Mouse (Mus musculus) liver, embryonic 11.5 days (tissue): Measurements from ENCODE around the gene Arhgef28. TPM values are rescaled to one million over a fixed set of nuclear protein-coding genes. Genes with fewer than 3 reads are reported as not detected.
A peak's percentile ranks its signal among the peaks of the same experiment; 100 is the strongest.
"Not testable (repeated sequence)": the region's sequence is repeated elsewhere in the genome, so short reads cannot be mapped to it uniquely, and the experiment has no call there.

ENCODE experiments used
- ATAC-seq: fragments of 200-750 bp; cut with Nextera tagmentation; replicated peaks from 2 replicates; pipeline ENCODE4 v1.8.0; 2017; ENCODE audit warnings: moderate number of reproducible peaks, mild to moderate bottlenecking, moderate TSS enrichment, moderate library complexity; ENCODE audit not compliant: low FRiP score
- DNase-seq: peaks from one replicate; pipeline ENCODE4 v3.0.0-alpha.2; 2017; ENCODE audit warnings: low spot score
- H3K27ac ChIP-seq: fragments of 300-500 bp; sonication (generic); 2 replicates; pipeline ENCODE4 v1.5.1; 2014; ENCODE audit warnings: mild to moderate bottlenecking, low read depth, low read length, control low read depth
- H3K27me3 ChIP-seq: fragments of 300-500 bp; sonication (generic); replicated peaks from 2 replicates; pipeline ENCODE4 v1.6.1; 2014; ENCODE audit warnings: low read length, mixed read lengths; ENCODE audit not compliant: control insufficient read depth, insufficient read depth
- H3K36me3 ChIP-seq: fragments of 300-500 bp; sonication (generic); 2 replicates; pipeline ENCODE4 v1.6.1; 2014; ENCODE audit warnings: mild to moderate bottlenecking, low read length, moderate library complexity, mixed read lengths; ENCODE audit not compliant: control insufficient read depth, insufficient read depth
- H3K4me1 ChIP-seq: fragments of 300-500 bp; sonication (generic); replicated peaks from 2 replicates; pipeline ENCODE4 v1.6.1; 2014; ENCODE audit warnings: low read length, mixed read lengths; ENCODE audit not compliant: control insufficient read depth, insufficient read depth
- H3K4me2 ChIP-seq: fragments of 300-500 bp; sonication (generic); 2 replicates; pipeline ENCODE4 v1.6.1; 2014; ENCODE audit warnings: mild to moderate bottlenecking, control low read depth, moderate library complexity
- H3K4me3 ChIP-seq: fragments of 300-500 bp; sonication (generic); 2 replicates; pipeline ENCODE4 v1.5.1; 2014; ENCODE audit warnings: low read depth, low read length, control low read depth
- H3K9ac ChIP-seq: fragments of 300-500 bp; sonication (generic); 2 replicates; pipeline ENCODE4 v1.6.1; 2014; ENCODE audit warnings: low read depth, low read length, control low read depth
- H3K9me3 ChIP-seq: fragments of 300-500 bp; sonication (generic); 2 replicates; pipeline ENCODE4 v1.6.1; 2016; ENCODE audit warnings: low read length, inconsistent platforms, mixed read lengths; ENCODE audit not compliant: control insufficient read depth
- WGBS: fragments of 180-500 bp; shearing (Covaris S2); extraction: QIAGEN DNeasy Blood & Tissue Kit; methylation state at CpG from one replicate; pipeline ENCODE4 v1.1.7; 2014; 5-methylcytosine and 5-hydroxymethylcytosine counted together
- polyA plus RNA-seq: library from polyadenylated mRNA; unstranded; fragments of >200 nt; fragmentation: Nextera tagmentation; extraction: Ambion mirVana; gene quantifications from 2 replicates; pipeline ENCODE4 v1.2.1, GENCODE M21; 2014

Gene Arhgef28
- polyA plus RNA-seq, 1 experiment from 2014 or later: 2.7 TPM

- H3K27ac ChIP-seq: no peak overlapping the region
- H3K36me3 ChIP-seq: no peaks in the 10 kb centered on the region
- H3K9me3 ChIP-seq: no peaks in the 10 kb centered on the region
- ATAC-seq (no peak), DNase-seq (no peak)
- no peak overlapping the region for H3K4me3 ChIP-seq
- 34% methylated on average over 4 of the region's 4 CpGs for WGBS
- no peaks in the 10 kb centered on the region for H3K4me1 ChIP-seq
- H3K9ac ChIP-seq: no peak overlapping the region
- no peak overlapping the region for H3K4me2 ChIP-seq
- H3K27me3 ChIP-seq: no peaks in the 10 kb centered on the region
These were observed 143.4 kb downstream of the Arhgef28 start for GRCm38 (mm10) chr13:98062843-98063242.

GRCm38 (mm10) chr13:98060121-98060520 lies 146.1 kb downstream of the Arhgef28 start:
- WGBS: 85% methylated on average over 1 of the region's 1 CpGs
- not testable (repeated sequence) for H3K4me3 ChIP-seq, H3K27me3 ChIP-seq, H3K4me2 ChIP-seq, DNase-seq, H3K9me3 ChIP-seq, H3K9ac ChIP-seq, H3K27ac ChIP-seq, ATAC-seq, H3K4me1 ChIP-seq, H3K36me3 ChIP-seq

DNA sequence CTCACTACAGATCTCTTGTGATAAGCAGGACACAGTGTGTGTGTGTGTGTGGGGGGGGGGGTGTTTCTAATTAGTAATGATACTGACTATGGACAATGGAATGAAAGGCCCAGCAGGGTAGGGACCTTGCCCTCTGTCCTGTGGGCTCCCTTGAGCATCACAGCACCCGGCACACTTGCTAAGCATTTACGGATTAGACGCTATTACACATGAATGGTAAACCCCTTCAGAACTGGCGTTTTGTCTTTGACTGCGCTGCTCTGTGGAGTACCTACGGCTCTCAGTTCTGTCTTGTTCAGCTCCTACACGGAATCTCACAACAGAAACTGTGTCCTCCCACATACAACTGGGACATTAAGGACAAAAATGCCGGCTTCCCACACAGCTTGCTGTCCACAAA lies 151.0 kb downstream of the Arhgef28 start:
- no peak overlapping the region for H3K27ac ChIP-seq
- whole genome bisulfite sequencing: 81% methylated on average over 8 of the region's 8 CpGs
- H3K36me3 ChIP-seq: no peaks in the 10 kb centered on the region
- 0 out of 2 replicates have a peak, but pooled peaks cover 2% of the 10 kb centered on the region for H3K9me3 ChIP-seq
- DNase-seq (no peak), ATAC-seq (no peak)
- no peak overlapping the region for H3K4me3 ChIP-seq
- H3K4me2 ChIP-seq: no peak overlapping the region
- no peaks in the 10 kb centered on the region for H3K27me3 ChIP-seq
- H3K9ac ChIP-seq: no peak overlapping the region
- no peaks in the 10 kb centered on the region for H3K4me1 ChIP-seq

- H3K36me3 ChIP-seq: no peaks in the 10 kb centered on the region
- WGBS: 65% methylated on average over 3 of the region's 3 CpGs
These were observed 165.6 kb downstream of the Arhgef28 start for GRCm38 (mm10) chr13:98040628-98041150.

GRCm38 (mm10) chr13:98038731-98039130 lies 167.5 kb downstream of the Arhgef28 start:
- 70% methylated on average over 3 of the region's 3 CpGs for WGBS
- Histone ChIP-seq H3K4me1 (no peaks in the 10 kb centered on the region), H3K27me3 (no peaks in the 10 kb centered on the region), H3K9me3 (no peaks in the 10 kb centered on the region), H3K27ac (no peak overlapping the region), H3K4me3 (no peak overlapping the region), H3K36me3 (no peaks in the 10 kb centered on the region), H3K4me2 (no peak overlapping the region), H3K9ac (no peak overlapping the region)
- ATAC-seq (no peak), DNase-seq (no peak)

More at GRCm38 (mm10) chr13:98040628-98041150, 165.6 kb downstream of the Arhgef28 start:
- Histone ChIP-seq H3K4me1 (no peaks in the 10 kb centered on the region), H3K27ac (no peak overlapping the region), H3K4me2 (no peak overlapping the region), H3K9ac (no peak overlapping the region), H3K9me3 (no peaks in the 10 kb centered on the region), H3K27me3 (no peaks in the 10 kb centered on the region), H3K4me3 (no peak overlapping the region)
- DNase-seq (no peak), ATAC-seq (no peak)

DNA sequence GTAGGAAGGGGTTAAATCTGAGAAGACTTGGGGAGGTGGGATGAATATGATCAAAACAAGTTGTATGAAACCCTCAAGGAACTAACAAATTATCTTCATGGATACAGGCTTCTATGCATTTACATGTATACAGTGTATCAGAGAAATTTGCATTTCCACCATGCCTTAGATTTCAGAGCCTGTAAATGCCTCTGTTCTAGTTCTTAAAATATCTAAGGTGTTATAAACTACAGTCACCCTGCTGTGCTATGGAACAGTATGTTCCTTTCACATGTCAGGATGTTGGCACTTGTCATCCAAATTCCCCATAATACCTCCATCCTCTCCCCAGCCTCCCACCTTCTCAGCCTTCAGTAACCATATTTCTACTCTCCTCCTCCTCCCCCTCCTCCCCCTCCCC lies 168.5 kb downstream of the Arhgef28 start:
- DNase-seq (no peak), ATAC-seq (no peak)
- Histone ChIP-seq H3K27ac (no peak overlapping the region), H3K9ac (no peak overlapping the region), H3K4me3 (no peak overlapping the region), H3K36me3 (no peaks in the 10 kb centered on the region), H3K4me1 (no peaks in the 10 kb centered on the region), H3K4me2 (no peak overlapping the region), H3K9me3 (no peaks in the 10 kb centered on the region), H3K27me3 (no peaks in the 10 kb centered on the region)

GRCm38 (mm10) chr13:98031642-98031960 lies 174.6 kb downstream of the Arhgef28 start:
- H3K27ac ChIP-seq: no peak overlapping the region
- H3K9ac ChIP-seq: no peak overlapping the region

DNA sequence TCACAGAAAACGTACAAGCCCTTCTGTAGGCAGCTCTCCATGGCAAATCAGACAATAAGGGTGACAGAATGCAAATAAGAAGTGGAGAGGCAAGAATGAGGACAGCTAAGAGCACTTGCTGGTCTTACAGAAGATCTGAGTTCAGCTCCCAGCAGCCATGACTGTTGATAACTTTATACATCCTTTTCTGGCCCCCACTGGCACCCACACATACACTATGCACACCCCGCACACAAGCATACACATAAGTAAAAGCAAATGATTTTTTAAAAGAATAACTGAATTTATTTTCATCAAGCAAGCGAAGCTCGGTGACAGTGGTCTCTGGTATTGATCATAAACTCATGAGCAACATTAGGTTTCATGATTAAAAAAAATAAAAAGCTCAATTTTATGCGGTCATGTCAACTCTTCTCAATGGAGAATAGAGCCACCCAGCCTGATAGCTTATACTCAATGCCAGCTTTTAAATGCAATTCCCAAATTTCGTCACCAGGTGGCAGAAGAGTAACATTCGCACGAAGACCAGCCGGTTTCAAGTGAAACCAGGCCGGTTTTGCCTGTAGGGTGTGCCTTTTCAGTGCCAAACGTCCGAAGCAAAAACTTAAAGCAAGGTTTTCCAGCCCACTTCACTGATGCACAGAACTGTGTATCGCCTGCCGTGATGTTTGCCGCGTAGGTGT lies 175.1 kb downstream of the Arhgef28 start:
- peak overlapping the region; percentile 26 for H3K4me2 ChIP-seq
- H3K9me3 ChIP-seq: no peaks in the 10 kb centered on the region
- H3K27ac ChIP-seq: no peak overlapping the region
- no peaks in the 10 kb centered on the region for H3K4me1 ChIP-seq
- H3K36me3 ChIP-seq: no peaks in the 10 kb centered on the region
- no peak overlapping the region for H3K4me3 ChIP-seq
- 13% methylated on average over 16 of the region's 16 CpGs for WGBS
- H3K27me3 ChIP-seq: no peaks in the 10 kb centered on the region
- ATAC-seq (peak; percentile 5; the same call in 1 of the 2 replicates), DNase-seq (peak; percentile 61)
- H3K9ac ChIP-seq: no peak overlapping the region

More at GRCm38 (mm10) chr13:98031642-98031960, 174.6 kb downstream of the Arhgef28 start:
- Histone ChIP-seq H3K27me3 (no peaks in the 10 kb centered on the region), H3K4me1 (no peaks in the 10 kb centered on the region), H3K36me3 (no peaks in the 10 kb centered on the region), H3K9me3 (no peaks in the 10 kb centered on the region), H3K4me3 (no peak overlapping the region), H3K4me2 (peak overlapping the region; percentile 26)
- ATAC-seq: no peak
- DNase-seq: no peak
- WGBS: 27% methylated on average over 5 of the region's 5 CpGs

DNA sequence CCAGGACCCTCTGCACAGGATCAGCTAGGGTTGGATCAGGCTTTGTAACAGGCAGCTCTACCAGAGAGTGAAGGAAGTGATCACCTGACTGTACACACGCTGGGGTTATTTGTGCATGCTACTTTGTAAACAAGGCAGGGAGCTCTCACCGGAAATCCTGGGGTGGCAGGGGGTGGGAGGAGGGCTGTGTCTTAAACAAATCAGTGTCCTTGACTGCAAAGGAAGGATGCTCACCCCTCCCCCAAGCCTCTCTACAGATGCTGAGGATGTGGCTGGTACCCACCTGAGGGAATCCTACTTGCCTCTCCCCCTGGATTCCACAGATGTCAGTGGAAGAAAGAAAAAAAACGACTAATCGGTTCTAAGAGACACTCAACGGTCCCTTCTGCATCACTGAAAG lies 176.2 kb downstream of the Arhgef28 start:
- WGBS: 22% methylated on average over 5 of the region's 5 CpGs
- DNase-seq (no peak), ATAC-seq (no peak)
- H3K4me2 ChIP-seq: no peak overlapping the region
- no peak overlapping the region for H3K27ac ChIP-seq
- H3K27me3 ChIP-seq: no peaks in the 10 kb centered on the region
- H3K4me1 ChIP-seq: no peaks in the 10 kb centered on the region
- no peak overlapping the region for H3K9ac ChIP-seq
- no peak overlapping the region for H3K4me3 ChIP-seq
- no peaks in the 10 kb centered on the region for H3K36me3 ChIP-seq
- H3K9me3 ChIP-seq: no peaks in the 10 kb centered on the region
